Mouse (Mus musculus): Measurements from ENCODE around the gene Ceacam12. TPM values are rescaled to one million over a fixed set of nuclear protein-coding genes. Genes with fewer than 3 reads are reported as not detected.
A peak's percentile ranks its signal among the peaks of the same experiment; 100 is the strongest.
"Not testable (repeated sequence)": the region's sequence is repeated elsewhere in the genome, so short reads cannot be mapped to it uniquely, and the experiment has no call there.

Ceacam12 gene
- total RNA-seq (2014; fragmentation: Nextera tagmentation) = not detected in 2 replicates
- 0.16 TPM in 1 of 2 replicates, not detected in the other for total RNA-seq (2017)
- polyA plus RNA-seq (2012) = not detected in 2 replicates

DNA sequence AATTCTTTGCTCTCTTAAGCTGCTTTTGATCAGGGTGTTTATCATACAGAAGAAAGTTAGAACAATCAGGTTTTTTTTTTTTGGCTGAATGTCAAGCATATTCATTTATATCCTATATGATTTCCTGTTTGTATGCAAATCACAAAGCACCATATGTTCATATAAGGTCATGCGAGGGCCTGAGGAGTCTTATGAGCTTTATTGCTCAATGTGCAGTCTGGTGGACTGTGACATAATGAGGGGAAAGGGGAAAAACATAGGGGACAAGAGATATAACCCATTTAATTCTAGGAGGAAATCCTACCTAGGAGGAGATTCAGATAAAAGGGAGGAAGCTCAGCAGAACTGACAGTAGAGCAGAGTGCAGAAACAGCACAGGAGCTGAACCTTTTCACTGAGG is at the start of gene Ceacam12:
TSS of gene Ceacam12 (plus strand) at position 301 of the 400 bp plus-strand sequence.
- Histone ChIP-seq H3K27me3 (ENCODE audit: insufficient read depth, low read length) (no peaks in the 10 kb centered on the region), H3K4me1 (ENCODE audit: insufficient read depth, low read depth, low read length) (no peaks in the 10 kb centered on the region), H3K4me3 (ENCODE audit: low read depth, low read length) (no peak within 1 kb of the TSS), H3K9me3 (replicated peaks) (no peaks in the 10 kb centered on the region), H3K36me3 (replicated peaks) (no peaks in the 10 kb centered on the region)
- DNase-seq (ENCODE audit: low spot score) (no peak), ATAC-seq (ENCODE audit: extremely low read depth, insufficient number of reproducible peaks, low FRiP score, poor library complexity, severe bottlenecking) (no peak)
- TF ChIP-seq GATA2 (IDR thresholded peaks at IDR 0.05; ENCODE audit: borderline replicate concordance, low read depth, low read length) (no peak), TAL1 (conservative IDR thresholded peaks at IDR 0.05; ENCODE audit: low read depth, low read length) (no peak), POLR2AphosphoS5 (IDR thresholded peaks at IDR 0.05; ENCODE audit: insufficient replicate concordance, low read depth, low read length) (no peak), GATA1 (IDR thresholded peaks at IDR 0.05; ENCODE audit: borderline replicate concordance, low read length) (no peak), CTCF (IDR thresholded peaks at IDR 0.05; ENCODE audit: low read depth, low read length) (no peak)

GRCm38 (mm10) chr7:18073821-18074220 is 8.1 kb downstream of the Ceacam12 start:
- H3K9me3 ChIP-seq (replicated peaks); H3K4me3 ChIP-seq (ENCODE audit: low read depth, low read length); H3K27me3 ChIP-seq (ENCODE audit: insufficient read depth, low read length); H3K4me1 ChIP-seq (ENCODE audit: insufficient read depth, low read depth, low read length); DNase-seq (ENCODE audit: low spot score); H3K36me3 ChIP-seq (replicated peaks); ATAC-seq (ENCODE audit: extremely low read depth, insufficient number of reproducible peaks, low FRiP score, poor library complexity, severe bottlenecking): not testable (repeated sequence)

GRCm38 (mm10) chr7:18100785-18101184 is 35.1 kb downstream of the Ceacam12 start:
- Histone ChIP-seq H3K4me3 (ENCODE audit: low read depth, low read length) (no peak overlapping the region), H3K36me3 (replicated peaks) (no peaks in the 10 kb centered on the region), H3K4me1 (ENCODE audit: insufficient read depth, low read depth, low read length) (no peaks in the 10 kb centered on the region), H3K27me3 (ENCODE audit: insufficient read depth, low read length) (no peaks in the 10 kb centered on the region), H3K9me3 (replicated peaks) (no peaks in the 10 kb centered on the region)
- ATAC-seq (ENCODE audit: extremely low read depth, insufficient number of reproducible peaks, low FRiP score, poor library complexity, severe bottlenecking) = no peak
- peak; percentile 27; the same call in 1 of the 2 replicates for TF ChIP-seq CTCF (IDR thresholded peaks at IDR 0.05; ENCODE audit: low read depth, low read length)
- TF ChIP-seq TAL1 (conservative IDR thresholded peaks at IDR 0.05; ENCODE audit: low read depth, low read length) = no peak
- TF ChIP-seq GATA2 (IDR thresholded peaks at IDR 0.05; ENCODE audit: borderline replicate concordance, low read depth, low read length) = no peak
- no peak for TF ChIP-seq GATA1 (IDR thresholded peaks at IDR 0.05; ENCODE audit: borderline replicate concordance, low read length)
- no peak for TF ChIP-seq POLR2AphosphoS5 (IDR thresholded peaks at IDR 0.05; ENCODE audit: insufficient replicate concordance, low read depth, low read length)
- DNase-seq (ENCODE audit: low spot score) = no peak

Other genes with a start within 250 kb of the Ceacam12 start
- not detected in 2 replicates for gene Gm5155, start 194.2 kb upstream of the Ceacam12 start, total RNA-seq (2014; fragmentation: Nextera tagmentation)
- gene Gm5155, start 194.2 kb upstream of the Ceacam12 start, total RNA-seq (2017) = 0.05 and 0.12 TPM in 2 replicates
- not detected in 2 replicates for gene Gm5155, start 194.2 kb upstream of the Ceacam12 start, polyA plus RNA-seq (2012)
- not detected in 2 replicates for gene Ceacam11, start 93.8 kb upstream of the Ceacam12 start, total RNA-seq (2014; fragmentation: Nextera tagmentation)
- gene Ceacam11, start 93.8 kb upstream of the Ceacam12 start, total RNA-seq (2017) = not detected in 2 replicates
- not detected in 2 replicates for gene Ceacam11, start 93.8 kb upstream of the Ceacam12 start, polyA plus RNA-seq (2012)
- not detected in 2 replicates for gene Ceacam13, start 56.0 kb upstream of the Ceacam12 start, total RNA-seq (2014; fragmentation: Nextera tagmentation)
- not detected in 2 replicates for gene Ceacam13, start 56.0 kb upstream of the Ceacam12 start, total RNA-seq (2017)
- not detected in 2 replicates for gene Ceacam13, start 56.0 kb upstream of the Ceacam12 start, polyA plus RNA-seq (2012)
- not detected in 2 replicates for gene Igfl3, start 110.6 kb downstream of the Ceacam12 start, total RNA-seq (2014; fragmentation: Nextera tagmentation)
- gene Igfl3, start 110.6 kb downstream of the Ceacam12 start, total RNA-seq (2017) = not detected in 2 replicates
- not detected in 2 replicates for gene Igfl3, start 110.6 kb downstream of the Ceacam12 start, polyA plus RNA-seq (2012)
- gene Mill1, start 179.4 kb downstream of the Ceacam12 start, total RNA-seq (2014; fragmentation: Nextera tagmentation) = not detected in 2 replicates
- 0.16 TPM in 1 of 2 replicates, not detected in the other for gene Mill1, start 179.4 kb downstream of the Ceacam12 start, total RNA-seq (2017)
- not detected in 2 replicates for gene Mill1, start 179.4 kb downstream of the Ceacam12 start, polyA plus RNA-seq (2012)

Data from G1E (cell line).